Mouse (Mus musculus) macrophage (primary cell): ENCODE data around the gene Fer1l5. TPM values are rescaled to one million over a fixed set of nuclear protein-coding genes. Genes with fewer than 3 reads are reported as not detected.

Experiments
- H3K27ac ChIP-seq: fragments of 350-480 bp; formaldehyde crosslinking; 2 replicates; pipeline ENCODE4 v1.9.0; 2021
- H3K36me3 ChIP-seq: fragments of 350-480 bp; formaldehyde crosslinking; 2 replicates; pipeline ENCODE4 v1.9.0; 2021; ENCODE audit errors: inconsistent target
- H3K4me3 ChIP-seq: fragments of 350-480 bp; formaldehyde crosslinking; 2 replicates; pipeline ENCODE4 v1.9.0; 2021; ENCODE audit errors: inconsistent target
- H3K79me2 ChIP-seq: fragments of 350-480 bp; formaldehyde crosslinking; 2 replicates; pipeline ENCODE4 v1.9.0; 2021; ENCODE audit errors: inconsistent target
- WGBS: methylation state at CpG from one replicate; pipeline ENCODE4 v1.1.7; 2026; ENCODE audit warnings: inconsistent platforms; ENCODE audit not compliant: missing documents; 5-methylcytosine and 5-hydroxymethylcytosine counted together
- polyA plus RNA-seq: library from polyadenylated mRNA; stranded (reverse); fragments of 250-400 nt; gene quantifications from 3 replicates; pipeline ENCODE4 v1.2.4, GENCODE M21; 2018; ENCODE audit warnings: inconsistent platforms

Gene Fer1l5
- polyA plus RNA-seq, 1 experiment from 2014 or later: not detected

DNA sequence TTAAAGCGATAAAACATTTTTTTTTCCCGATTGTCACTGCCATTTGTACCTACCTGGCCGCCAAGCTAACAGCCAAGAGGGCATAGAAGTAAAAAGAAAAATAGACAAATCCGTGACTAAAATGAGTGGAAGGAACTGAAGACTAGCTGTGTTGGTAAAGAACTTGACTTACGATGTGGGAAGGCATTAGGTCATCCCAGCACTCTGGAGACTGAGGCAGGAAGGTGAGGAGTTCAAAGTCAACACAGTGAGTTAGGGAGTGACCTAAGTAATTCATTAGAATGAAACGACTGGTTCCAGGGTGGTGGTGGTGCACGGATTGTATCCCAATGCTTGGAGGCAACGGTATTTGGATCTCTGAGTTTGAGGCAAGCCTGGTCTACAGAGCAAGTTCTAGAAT, 73.4 kb downstream of the Fer1l5 start:
- Histone ChIP-seq H3K79me2 (peaks cover 7% of the 10 kb centered on the region; the same call in 1 of the 2 replicates), H3K4me3 (no peak overlapping the region; the same call in 1 of the 2 replicates)

DNA sequence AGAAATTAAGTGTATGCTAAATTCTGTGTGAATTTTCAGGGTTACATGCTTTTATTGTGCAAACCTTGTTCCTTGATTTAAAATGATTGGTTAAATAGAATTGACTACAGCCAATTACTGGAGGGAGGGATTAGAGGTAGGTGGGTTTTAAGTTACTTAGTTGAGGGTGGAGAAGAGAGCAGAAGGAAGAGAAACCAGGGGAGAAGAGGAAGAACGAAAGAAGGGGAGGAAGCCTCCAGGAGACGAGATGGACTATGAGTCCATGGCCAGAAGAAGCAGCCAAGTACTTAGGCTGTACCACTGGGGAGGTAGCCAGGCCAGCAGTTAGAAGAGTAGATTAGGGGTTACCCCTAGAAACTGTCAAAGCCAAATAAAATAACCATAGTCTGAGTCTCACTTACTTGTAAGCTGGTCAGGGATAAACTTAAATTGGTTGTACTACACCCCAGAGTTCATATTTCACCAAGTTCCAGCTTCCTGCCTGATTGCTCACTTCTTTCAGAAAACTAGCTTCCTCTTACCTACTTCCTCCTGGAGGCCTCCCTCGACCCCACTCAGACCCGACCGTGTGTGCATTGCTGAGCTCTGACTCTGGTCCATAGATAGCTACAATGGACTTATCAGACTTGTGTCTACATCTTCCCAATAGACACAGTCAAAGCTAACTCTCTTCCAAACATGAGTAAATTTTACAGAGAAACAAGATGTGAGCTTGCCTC, 74.2 kb downstream of the Fer1l5 start:
- H3K79me2 ChIP-seq: peaks cover 7% of the 10 kb centered on the region; the same call in 1 of the 2 replicates
- peak overlapping the region; percentile 63 for H3K27ac ChIP-seq
- no peaks in the 10 kb centered on the region; the same call in 1 of the 2 replicates for H3K36me3 ChIP-seq
- 2% methylated on average over 5 of the region's 5 CpGs for WGBS
- H3K4me3 ChIP-seq: no peak overlapping the region

More for the DNA sequence above, 73.4 kb downstream of the Fer1l5 start:
- peak overlapping the region; percentile 63 for H3K27ac ChIP-seq
- WGBS: 38% methylated on average over 8 of the region's 8 CpGs
- H3K36me3 ChIP-seq: no peaks in the 10 kb centered on the region; the same call in 1 of the 2 replicates

DNA sequence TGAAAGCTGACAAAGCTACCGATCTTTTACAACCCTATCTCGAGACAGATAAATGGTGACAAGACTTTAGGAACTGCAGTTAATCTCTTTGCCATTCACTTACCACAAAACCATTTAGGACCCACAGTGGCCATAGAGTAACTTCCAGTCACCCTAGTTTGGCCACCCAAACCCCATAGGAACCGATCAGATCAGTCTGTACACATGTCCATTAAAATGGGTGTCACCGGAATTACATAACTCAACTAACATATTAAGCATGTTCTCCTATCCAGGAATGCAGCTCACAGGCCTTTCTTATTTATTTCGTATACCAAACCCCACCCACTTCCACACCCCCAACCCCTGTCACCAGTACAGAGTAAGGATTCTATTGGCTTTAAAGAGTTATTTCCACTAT, 74.8 kb downstream of the Fer1l5 start:
- Histone ChIP-seq H3K36me3 (no peaks in the 10 kb centered on the region; the same call in 1 of the 2 replicates), H3K79me2 (peaks cover 7% of the 10 kb centered on the region; the same call in 1 of the 2 replicates), H3K4me3 (no peak overlapping the region), H3K27ac (peak overlapping the region; percentile 63)
- 76% methylated on average over 5 of the region's 5 CpGs for WGBS

DNA sequence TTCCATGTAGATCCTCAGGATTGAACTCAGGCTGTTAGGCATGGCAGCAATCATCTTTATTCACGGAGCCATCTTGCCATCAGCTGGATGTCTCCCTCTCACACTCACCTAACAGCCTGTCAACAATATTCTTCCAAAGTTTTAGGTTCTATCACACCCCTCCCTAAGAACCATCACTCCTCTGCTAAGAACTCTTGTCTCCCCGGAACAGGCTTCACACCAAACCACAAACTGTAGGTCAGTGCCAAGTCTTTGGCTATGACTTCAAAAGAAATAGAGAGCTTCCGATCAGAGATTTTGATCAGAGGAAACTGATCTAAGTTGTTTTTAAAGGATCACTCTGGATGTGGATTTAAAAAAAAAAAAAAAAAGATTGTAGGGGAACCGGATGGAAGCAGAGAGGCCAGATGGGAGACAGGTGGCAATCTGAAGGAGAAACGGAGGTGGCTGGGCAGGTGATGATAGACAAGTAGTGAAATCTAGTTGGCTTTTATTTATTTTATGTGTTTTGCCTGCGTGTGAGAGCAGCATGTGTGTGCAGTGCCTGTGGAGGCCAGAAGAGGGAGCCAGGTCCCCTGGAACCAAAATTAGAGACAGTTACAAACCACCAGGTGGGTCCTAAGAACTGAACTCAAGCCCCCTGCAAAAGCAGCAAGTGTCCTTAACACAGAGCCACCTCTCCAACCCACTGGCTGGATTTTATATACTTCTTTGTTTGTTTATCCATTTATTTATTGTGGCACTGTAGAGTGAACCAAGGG, 82.1 kb downstream of the Fer1l5 start:
- no peak overlapping the region for H3K27ac ChIP-seq
- H3K36me3 ChIP-seq: no peaks in the 10 kb centered on the region
- 85% methylated on average over 6 of the region's 6 CpGs for WGBS
- no peak overlapping the region for H3K4me3 ChIP-seq
- H3K79me2 ChIP-seq: no peaks in the 10 kb centered on the region

DNA sequence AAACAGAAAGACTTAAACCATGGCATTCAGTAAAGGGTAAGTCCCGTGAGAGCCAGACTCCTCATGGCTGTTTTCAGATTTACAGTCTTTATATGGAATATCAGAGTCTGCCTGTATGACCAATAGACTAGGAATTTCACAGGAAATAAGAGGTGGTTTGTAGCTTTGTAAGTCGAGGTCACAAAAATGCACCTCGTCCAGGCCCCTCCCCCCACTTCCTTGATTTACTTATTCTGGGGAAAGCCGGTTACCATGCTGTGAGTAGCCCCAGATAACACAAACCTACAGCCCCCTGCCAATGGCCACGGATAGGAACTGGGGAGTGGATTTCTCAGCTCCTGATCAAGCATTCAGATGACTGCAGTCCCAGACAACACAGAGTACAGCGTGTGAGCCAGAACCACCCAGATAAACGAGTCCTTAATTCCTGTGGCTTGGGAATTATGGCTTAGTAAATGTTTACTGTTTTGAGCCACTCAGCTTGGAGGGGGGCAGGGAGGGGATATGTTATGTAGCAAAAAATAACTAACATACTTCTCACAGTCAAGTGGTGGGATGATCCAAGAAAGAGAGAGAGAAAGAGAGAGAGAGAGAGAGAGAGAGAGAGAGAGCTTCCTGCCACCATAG, 85.4 kb downstream of the Fer1l5 start:
- no peaks in the 10 kb centered on the region for H3K79me2 ChIP-seq
- WGBS: 49% methylated on average over 7 of the region's 7 CpGs
- H3K4me3 ChIP-seq: no peak overlapping the region
- H3K27ac ChIP-seq: no peak overlapping the region
- H3K36me3 ChIP-seq: no peaks in the 10 kb centered on the region

DNA sequence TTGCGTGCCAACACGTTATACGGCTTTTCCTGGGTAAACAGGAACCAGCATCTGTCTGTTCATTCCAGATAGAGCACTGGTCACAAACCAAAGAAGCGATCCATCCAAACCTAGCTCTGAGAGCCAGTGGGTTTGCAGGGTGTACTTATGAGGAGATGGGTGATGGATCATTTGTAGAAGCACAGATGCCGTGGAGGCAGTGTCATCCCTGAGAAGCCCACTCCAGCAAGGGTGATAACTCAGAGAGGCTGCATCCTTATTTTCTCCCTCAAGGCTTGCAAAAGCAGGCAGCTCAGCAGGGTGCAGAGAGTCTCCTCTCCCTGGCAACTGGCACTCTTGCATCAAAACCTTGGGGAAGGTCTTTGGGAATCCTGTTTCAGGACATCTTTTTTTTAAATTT, 86.1 kb downstream of the Fer1l5 start:
- no peak overlapping the region for H3K4me3 ChIP-seq
- no peak overlapping the region for H3K27ac ChIP-seq
- WGBS: 61% methylated on average over 5 of the region's 5 CpGs
- H3K36me3 ChIP-seq: no peaks in the 10 kb centered on the region
- no peaks in the 10 kb centered on the region for H3K79me2 ChIP-seq

DNA sequence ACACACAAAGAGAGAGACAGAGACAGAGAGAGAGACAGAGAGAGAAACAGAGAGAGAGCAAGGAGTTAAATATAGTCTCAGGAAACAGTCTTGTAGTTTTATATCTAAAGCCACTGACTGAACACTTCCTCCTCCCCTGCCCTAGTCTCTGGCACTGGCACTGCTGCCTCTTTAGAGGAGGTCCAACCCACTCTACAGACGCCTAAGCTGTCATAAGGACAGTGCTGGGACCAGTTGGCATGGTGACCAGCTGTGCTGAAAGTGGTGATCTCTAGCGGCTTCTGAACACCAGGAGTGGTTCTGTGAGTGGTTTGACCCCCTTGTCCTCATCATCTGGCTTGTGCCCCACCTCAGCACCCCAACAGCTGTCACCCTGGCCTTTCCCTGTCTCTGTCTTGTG, 89.7 kb downstream of the Fer1l5 start:
- H3K36me3 ChIP-seq: no peaks in the 10 kb centered on the region
- WGBS: 3% methylated on average over 2 of the region's 2 CpGs
- H3K27ac ChIP-seq: 0 out of 2 replicates have a peak overlapping the region, but pooled peaks have one; percentile 7
- H3K4me3 ChIP-seq: no peak overlapping the region
- H3K79me2 ChIP-seq: no peaks in the 10 kb centered on the region

DNA sequence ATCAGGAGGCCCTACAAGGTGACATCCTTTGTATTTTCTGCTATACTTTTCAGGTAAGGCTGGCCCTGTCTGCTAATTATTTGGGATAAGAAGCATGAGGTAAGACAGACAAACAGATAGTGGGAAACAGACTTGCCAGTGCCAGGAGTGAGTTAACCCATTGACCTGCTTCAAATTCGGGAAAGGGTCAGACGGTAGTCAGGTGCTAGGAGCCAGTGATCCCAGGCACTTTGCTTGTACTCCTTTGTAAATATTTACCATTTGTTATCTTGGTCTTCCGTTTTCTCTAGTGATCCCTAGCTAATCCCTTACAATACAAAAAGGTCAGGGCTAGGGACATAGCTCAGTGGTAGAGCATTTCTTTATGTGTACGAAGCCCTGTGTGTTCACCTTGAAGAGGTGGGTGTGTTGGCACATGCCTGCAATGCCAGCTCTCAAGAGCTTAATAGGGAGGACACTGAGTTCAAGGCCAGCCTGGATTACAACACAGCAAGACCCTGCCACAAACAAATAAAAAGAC, 93.6 kb downstream of the Fer1l5 start:
- no peaks in the 10 kb centered on the region for H3K36me3 ChIP-seq
- 94% methylated on average over 4 of the region's 4 CpGs for WGBS
- no peaks in the 10 kb centered on the region for H3K79me2 ChIP-seq
- H3K27ac ChIP-seq: no peak overlapping the region
- no peak overlapping the region for H3K4me3 ChIP-seq

DNA sequence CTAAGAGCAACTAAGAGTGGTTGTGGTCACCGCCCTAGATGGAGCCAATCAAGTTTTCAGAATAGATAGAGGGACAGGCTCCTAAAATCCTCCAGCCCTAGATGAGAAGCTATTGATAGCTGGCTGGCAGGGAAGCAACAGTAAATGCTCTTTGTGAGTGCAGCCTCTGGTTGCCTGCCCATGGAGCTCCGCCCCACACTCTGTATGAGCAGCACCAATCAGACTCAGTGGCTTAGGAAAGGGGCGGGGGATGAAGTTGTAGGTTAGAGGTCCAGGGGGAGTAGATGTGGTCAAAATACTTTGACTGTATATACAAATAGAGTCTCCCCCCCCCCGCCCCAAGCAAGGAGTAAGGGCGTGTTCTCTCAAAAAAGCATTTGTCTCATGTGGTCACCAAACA, 95.4 kb downstream of the Fer1l5 start:
- Histone ChIP-seq H3K27ac (no peak overlapping the region), H3K79me2 (peaks cover 4% of the 10 kb centered on the region; the same call in 1 of the 2 replicates), H3K36me3 (no peaks in the 10 kb centered on the region), H3K4me3 (no peak overlapping the region)
- 96% methylated on average over 4 of the region's 5 CpGs for WGBS

DNA sequence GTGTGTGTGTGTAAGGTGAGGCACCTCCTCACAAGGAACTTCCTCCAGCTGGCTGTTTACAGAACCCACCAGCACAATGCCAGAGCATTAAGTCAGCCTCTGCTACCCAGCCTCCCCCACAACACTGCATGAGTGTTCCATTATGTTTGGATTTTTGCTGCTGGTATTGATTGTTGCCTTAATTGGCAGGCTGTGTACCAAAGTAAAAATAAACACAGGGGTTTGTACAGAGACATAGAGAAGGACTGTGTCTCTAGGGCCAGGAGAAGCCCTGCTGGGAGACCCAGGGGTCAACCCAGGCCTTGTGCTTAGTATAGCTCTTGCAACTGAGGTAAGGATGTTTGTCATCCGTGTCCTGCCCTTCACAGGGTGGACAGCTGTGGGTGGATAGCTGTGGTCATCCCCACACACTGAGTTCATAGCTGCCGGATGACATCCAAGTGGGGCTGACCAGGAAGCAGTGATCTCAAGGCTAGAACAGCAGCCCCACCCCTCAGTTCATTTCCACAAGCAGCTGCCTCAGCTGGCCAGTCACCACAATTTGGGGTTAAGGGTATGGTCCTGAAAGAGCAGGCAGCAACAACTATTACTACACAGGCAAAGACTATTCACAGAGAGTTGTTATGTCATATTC, 97.8 kb downstream of the Fer1l5 start:
- no peak overlapping the region for H3K4me3 ChIP-seq
- WGBS: 63% methylated on average over 2 of the region's 2 CpGs
- no peaks in the 10 kb centered on the region for H3K36me3 ChIP-seq
- peaks cover 27% of the 10 kb centered on the region; the same call in 1 of the 2 replicates for H3K79me2 ChIP-seq
- peak overlapping the region; percentile 89 for H3K27ac ChIP-seq

DNA sequence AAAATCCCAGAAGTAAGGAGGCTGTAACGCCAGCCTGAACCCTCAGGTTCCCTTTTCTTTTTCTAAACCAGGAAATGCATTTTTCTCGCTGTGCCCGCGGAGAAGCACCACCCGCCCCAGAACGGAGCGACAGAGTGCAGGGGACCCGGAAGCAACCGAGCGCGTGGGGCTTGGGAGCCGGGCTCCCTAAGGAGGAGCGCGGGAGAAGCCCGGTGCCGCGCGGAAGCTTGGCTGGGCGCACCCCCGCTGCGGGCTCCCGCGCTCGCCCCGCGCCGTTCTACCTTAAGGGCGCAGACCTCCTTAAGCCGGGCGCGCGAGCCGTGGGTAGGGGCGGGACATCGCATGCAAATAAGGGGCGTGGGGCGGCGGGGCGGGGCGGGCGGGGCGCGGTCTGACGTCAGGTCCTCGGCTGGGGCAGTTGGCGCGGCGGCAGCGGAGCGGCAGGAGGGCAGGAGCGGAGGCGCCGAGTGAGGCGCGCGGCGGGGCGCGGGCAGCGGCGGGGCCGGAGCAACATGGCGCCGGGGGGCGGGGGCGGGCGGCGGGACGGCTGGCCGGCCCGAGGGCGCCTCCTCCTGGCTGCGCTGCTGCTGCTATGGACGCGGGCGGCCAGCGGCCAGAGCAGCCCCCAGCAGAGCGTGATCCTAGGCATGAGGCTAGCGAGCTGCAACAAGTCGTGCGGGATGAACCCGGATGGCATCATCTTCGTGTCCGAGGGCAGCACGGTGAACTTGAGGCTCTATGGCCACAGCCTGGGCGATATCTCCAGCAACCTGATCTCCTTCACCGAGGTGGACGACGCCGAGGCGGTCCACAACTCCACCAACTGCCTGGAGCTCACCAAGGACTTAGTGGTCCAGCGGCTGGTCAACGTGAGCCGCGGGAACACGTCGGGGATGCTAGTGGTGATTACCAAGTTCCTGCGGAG, 99.4 kb downstream of the Fer1l5 start, which contains the start of gene Cnnm4:
Cnnm4 (plus strand) TSS at position 440 of the 925 bp plus-strand sequence.
- peaks cover 28% of the 10 kb centered on the region; the same call in 1 of the 2 replicates for H3K79me2 ChIP-seq
- H3K27ac ChIP-seq: peak within 1 kb of the TSS; percentile 89
- H3K4me3 ChIP-seq: peak within 1 kb of the TSS; percentile 53
- WGBS: under 1% methylated on average over 75 of the region's 98 CpGs
- no peaks in the 10 kb centered on the region for H3K36me3 ChIP-seq
